Mouse (Mus musculus): Measurements from ENCODE around the gene Slit3.

The Slit3 gene

GRCm38 (mm10) chr11:35638862-35639384 lies 517.9 kb downstream of the Slit3 start:
- no peak for DNase-seq (ENCODE audit: low spot score)

DNA sequence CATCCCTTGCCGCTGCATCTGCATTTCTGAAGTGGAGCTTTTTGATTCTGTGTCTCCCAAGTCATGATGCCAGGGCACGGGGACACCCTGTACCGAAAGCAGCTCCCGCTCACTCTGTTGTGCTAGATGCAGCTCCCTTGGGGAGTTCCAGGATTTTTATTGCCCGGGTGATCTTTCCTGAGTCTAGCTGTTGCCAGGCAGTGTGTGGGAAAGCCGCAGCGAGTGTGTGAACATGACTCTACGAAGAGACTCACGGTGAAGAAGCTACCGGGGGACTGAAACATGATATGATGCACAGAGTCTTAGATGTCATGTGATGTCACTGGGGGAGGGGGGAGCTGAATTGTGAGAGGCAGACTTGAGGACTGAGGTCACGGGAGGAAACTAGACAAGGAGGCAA lies 518.4 kb downstream of the Slit3 start:
- no peak for DNase-seq (ENCODE audit: low spot score)

DNA sequence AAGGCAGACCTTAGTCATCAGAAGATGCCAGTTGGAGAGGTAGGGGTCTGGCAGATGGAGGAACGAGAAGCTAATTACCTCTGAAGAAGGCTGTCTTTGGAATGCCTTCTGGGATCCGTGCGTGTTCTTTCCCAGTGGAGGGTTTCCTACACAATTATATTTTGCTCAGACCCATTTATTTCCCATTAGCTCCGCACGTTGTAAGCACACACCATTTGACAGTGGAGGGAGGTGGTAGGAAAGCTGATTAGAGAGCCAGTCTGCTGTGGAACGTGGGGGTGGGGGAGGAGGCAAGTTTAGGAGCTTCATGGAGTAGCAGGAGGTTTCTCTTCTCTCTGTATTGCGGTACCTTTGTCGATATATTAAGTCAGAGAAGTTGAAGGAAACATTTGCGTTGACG lies 530.3 kb downstream of the Slit3 start:
- DNase-seq (ENCODE audit: low spot score), result no peak

GRCm38 (mm10) chr11:35655836-35656235 lies 534.8 kb downstream of the Slit3 start:
- DNase-seq (ENCODE audit: low spot score), result no peak

GRCm38 (mm10) chr11:35657582-35657981 lies 536.6 kb downstream of the Slit3 start:
- no peak for DNase-seq (ENCODE audit: low spot score)

- no peak for DNase-seq (ENCODE audit: low spot score)
Observed at GRCm38 (mm10) chr11:35660967-35661366, 539.9 kb downstream of the Slit3 start.

DNA sequence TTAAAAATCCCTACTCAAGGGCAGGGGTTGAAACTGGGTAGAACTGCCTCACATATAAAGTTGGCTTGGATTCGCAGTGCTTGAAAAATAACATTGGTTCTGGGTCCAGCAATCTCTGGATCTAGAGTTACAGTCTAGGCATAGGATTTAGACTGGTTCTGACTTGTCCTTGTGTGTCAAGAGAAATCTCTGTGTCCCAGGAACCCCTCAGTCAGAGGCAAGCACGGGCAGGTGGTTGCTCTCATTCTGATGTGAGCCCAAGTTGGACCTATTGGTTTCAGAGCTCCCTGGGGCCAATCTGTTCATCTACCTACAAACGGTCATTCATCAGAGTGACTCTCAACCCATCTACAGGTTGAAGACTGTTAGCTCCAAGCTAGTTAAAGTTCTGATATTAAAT lies 541.9 kb downstream of the Slit3 start:
- DNase-seq (ENCODE audit: low spot score), result no peak

DNA sequence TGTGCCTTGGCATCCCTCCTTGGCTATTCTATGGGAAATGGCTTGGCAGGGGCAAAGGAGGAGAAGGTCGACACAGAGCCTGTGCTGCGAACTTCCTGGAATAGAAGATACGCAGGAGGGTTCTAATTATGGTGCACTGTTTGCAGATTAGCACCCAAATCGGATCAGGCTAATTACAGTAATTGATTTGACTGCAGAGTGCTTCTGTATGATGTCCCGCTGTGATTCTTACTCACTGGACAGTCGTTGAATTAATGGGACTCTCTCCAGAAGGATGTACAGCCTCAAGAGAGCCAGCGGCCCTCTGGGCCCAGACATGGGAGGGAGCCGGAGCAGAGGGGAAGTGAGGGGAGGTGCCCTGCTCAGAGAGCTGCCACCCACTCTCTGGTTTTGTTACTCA lies 542.6 kb downstream of the Slit3 start:
- no peak for DNase-seq (ENCODE audit: low spot score)

GRCm38 (mm10) chr11:35664991-35665390 lies 544.0 kb downstream of the Slit3 start:
- peak; percentile 5 for DNase-seq (ENCODE audit: low spot score)

DNA sequence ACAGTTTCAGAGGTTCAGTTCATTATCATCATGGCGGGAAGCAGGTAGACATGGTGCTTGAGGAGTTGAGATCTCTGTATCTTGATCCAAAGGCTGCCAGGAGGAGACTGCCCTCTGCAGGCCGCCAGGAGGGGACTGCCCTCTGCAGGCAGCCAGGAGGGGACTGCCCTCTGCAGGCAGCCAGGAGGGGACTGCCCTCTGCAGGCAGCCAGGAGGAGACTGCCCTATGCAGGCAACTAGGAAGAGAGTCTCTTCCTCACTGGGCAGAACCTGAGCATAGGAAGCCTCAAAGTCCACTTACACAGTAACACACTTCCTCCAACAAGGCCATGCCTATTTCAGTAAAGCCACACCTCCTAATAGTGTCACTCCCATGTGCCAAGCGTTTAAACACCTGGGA lies 546.4 kb downstream of the Slit3 start:
- no peak for DNase-seq (ENCODE audit: low spot score)

- DNase-seq (ENCODE audit: low spot score), result no peak
Observed at GRCm38 (mm10) chr11:35668138-35668537, 547.1 kb downstream of the Slit3 start.

GRCm38 (mm10) chr11:35668750-35669149 lies 547.7 kb downstream of the Slit3 start:
- DNase-seq (ENCODE audit: low spot score), result no peak

DNA sequence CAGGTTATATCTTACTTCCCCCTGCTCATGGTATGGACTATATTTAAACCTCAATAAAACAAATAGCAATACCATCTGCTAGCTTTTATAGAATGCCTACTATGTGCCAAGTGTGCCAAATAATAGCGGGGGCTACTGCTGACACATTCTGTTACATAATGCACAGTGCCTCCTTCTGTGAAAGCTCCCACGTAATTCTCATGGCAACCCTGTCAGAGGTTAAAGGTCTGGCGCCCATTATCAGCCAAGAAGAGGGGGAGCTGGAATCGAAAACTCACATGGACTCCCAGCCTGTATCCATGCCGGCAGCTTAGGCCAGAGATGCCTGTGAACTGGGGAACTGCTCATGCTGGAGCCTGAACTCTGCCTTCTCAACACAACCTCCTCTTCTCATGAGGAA lies 548.5 kb downstream of the Slit3 start:
- no peak for DNase-seq (ENCODE audit: low spot score)

DNA sequence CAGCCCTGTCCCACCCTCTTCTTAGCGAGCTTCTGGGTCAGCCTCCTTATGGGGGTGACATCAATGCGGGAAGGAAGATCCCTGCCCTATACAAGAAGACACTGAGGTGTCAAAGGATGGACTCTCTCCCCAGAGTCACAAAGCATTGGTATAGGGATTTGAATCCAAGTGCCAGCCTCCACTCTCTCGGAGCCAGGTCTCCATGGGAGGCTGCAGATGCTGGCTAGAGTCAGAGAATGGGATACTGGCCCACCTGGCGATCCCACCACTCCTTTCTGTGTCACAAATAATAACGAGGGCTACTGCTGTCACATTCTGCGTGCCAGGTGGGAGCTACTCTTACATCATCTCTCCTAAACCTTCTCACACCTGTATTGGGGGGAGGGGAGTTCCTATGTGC lies 549.2 kb downstream of the Slit3 start:
- DNase-seq (ENCODE audit: low spot score), result no peak

- DNase-seq (ENCODE audit: low spot score), result no peak
Observed at GRCm38 (mm10) chr11:35670746-35671145, 549.7 kb downstream of the Slit3 start.

- no peak for DNase-seq (ENCODE audit: low spot score)
Observed at GRCm38 (mm10) chr11:35673050-35673449, 552.0 kb downstream of the Slit3 start.

- no peak for DNase-seq (ENCODE audit: low spot score)
Observed at GRCm38 (mm10) chr11:35674242-35674641, 553.2 kb downstream of the Slit3 start.

GRCm38 (mm10) chr11:35676744-35677143 lies 555.7 kb downstream of the Slit3 start:
- no peak for DNase-seq (ENCODE audit: low spot score)

DNA sequence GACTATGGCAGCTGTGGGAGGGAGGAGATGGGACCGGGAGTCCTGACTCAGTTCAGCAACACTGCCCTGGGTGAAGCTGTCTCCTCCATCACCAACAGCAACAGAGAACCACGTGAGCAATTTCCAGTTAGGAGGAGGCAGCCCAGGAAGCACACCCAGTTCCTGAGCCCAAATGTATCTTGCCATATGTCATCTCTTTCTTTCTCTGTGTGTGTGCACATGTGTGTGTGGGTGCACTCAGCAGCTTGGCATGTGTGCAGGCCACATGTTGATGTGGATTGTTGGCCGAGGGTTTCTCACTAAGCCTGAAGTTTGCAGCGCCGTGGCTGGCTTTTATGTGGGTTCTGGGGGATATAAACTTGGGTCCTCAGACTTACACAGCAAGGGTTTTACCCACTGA lies 559.0 kb downstream of the Slit3 start:
- no peak for DNase-seq (ENCODE audit: low spot score)

DNA sequence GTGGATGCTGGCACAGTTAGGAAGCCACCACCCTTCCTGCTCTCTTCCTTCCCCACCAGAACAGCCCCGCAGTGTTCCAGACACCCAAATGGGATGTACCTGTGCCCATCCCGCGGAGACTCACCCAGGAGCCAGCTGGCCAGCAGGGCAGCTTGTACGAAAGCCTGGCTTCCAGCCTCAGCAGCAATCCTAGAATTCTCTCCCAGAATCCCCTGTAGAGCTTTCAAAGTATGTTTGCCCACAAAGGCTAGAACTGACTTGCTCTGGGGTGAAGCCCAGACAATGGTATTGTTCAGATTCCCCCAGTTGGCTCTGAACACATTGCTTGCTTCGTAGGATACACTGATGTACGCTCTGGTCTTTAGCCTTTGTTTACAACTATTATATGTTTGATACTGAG lies 566.3 kb downstream of the Slit3 start:
- DNase-seq (ENCODE audit: low spot score), result no peak

GRCm38 (mm10) chr11:35690515-35691281 lies 569.7 kb downstream of the Slit3 start:
- DNase-seq (ENCODE audit: low spot score), result no peak

DNA sequence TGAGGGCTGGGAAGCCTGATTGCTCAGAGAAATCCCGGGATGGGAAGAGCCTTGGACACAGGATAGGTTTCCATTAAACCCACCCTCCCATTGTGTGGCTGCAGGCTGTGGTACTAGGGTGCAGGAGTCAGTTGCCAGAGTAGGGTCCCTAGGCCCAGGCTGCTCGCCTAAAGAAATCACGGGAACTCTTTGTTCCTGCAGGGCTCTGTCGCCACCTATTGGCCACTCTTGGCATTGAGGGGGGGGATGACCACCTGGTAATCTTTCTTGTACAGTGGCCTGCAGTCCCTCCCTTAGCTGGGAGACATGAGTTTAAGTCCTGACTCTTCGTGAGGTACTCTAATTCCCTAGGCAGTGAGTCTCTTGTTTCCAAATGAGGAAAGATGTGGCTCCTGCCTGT lies 572.1 kb downstream of the Slit3 start:
- peak; percentile 37 for DNase-seq (ENCODE audit: low spot score)

- DNase-seq (ENCODE audit: low spot score), result no peak
Observed at GRCm38 (mm10) chr11:35693625-35694024, 572.6 kb downstream of the Slit3 start.

DNA sequence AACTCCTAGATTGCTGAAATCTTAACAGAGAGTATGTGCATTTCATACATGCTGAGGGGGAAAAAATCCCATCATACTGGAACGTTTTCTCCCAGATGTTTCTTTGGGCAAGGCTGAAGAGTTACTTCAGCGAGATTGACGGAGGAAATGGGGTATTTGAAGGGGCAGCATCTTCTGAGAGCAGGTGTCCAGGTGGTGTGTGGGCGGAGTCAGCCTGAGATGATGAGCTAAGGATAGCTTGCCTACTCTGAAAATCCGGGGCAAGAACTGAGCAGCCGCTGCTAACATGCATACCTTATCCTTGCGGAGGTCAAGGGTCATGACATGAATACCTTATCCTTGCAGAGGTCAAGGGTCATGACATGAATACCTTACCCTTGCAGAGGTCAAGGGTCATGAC lies 576.5 kb downstream of the Slit3 start:
- DNase-seq (ENCODE audit: low spot score), result no peak
